Mouse (Mus musculus) ES-E14 (cell line): Measurements from ENCODE around the gene Gm4969.

ENCODE experiments used
- HCFC1 ChIP-seq: IDR thresholded peaks from 2 replicates; pipeline ENCODE4 v1.6.1; 2012; ENCODE audit warnings: low read length, inconsistent platforms, borderline replicate concordance; ENCODE audit not compliant: insufficient read depth
- MAFK ChIP-seq: IDR thresholded peaks from 2 replicates; pipeline ENCODE4 v1.6.1; 2014; ENCODE audit warnings: mild to moderate bottlenecking, low read depth, low read length, inconsistent platforms; ENCODE audit not compliant: insufficient read depth
- ZNF384 ChIP-seq: IDR thresholded peaks from 2 replicates; pipeline ENCODE4 v1.6.1; 2012; ENCODE audit warnings: low read depth, low read length, inconsistent platforms

- no peak for TF ChIP-seq MAFK
- TF ChIP-seq HCFC1, result no peak
- no peak for TF ChIP-seq ZNF384
Measured at GRCm38 (mm10) chr7:19096421-19096976, 21.7 kb downstream of the Gm4969 start.
